Mouse (Mus musculus): Measurements from ENCODE around the gene Phb.

Gene Phb

DNA sequence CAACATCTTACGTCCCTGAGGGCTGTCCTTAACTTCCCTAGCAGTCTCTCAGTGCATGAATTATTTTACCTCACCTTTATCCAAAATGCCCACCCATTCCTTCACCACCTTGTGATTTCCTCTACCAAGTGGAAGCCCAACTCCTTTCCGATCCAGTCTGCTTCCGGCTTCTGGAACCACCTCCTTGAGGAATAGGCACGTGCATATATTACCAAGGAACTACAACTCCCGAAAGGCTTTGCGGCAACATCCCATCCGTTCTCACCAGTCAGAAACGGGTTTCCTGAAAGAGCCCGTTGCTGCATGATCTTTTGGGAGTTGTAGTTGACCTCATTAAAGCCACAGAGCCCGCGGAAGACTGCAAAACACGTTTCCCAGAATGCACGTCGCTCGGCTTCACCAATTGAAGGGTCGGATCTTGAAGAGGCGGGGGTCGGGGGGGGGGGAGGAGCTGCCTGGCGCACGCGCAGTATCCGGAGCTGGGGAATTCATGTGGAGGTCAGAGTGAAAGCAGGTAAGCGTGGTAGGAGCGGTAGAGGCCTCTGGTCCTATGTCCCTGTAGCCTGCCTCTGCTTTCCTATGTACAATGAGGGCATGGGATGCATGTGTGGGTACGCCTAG is at the start of gene Phb:
TSS of gene Phb (plus strand) at position 429 of the 621 bp plus-strand sequence.
- peak; percentile 95 for DNase-seq (ENCODE audit: low spot score)

DNA sequence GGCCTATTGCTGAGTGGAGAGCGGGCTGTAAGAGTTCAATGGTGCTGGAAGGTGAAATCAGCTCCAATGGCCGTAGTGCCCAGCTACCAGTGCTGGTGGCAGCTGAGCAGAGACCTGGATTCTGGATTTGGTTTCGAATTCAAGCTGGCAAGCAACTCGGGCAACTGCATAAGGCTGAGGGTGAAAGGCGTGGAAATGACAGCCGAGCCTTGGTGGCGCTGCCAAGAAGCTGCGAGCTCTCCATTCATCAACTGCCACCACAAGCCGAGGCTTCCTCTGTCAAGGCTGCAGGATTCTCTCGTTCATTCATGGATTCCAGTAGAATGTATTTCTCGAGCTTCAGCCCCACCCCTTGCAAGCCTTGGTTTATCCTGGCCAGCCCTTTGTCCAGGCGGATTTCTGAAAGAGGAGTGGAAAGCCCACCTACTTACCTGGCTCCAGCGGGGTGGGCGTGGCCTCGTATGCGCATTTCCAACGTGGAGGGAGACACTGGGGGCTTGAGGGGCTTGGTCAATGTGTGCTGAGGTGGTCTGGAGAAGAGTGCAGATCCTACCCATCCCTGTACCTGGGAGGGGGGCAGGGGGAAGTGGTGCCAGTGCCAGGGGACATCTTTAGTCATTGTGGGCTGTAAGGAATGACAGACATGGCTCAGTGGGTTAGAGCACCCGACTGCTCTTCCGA is 48.8 kb upstream of the Phb start:
- no peak for DNase-seq (ENCODE audit: low spot score)

DNA sequence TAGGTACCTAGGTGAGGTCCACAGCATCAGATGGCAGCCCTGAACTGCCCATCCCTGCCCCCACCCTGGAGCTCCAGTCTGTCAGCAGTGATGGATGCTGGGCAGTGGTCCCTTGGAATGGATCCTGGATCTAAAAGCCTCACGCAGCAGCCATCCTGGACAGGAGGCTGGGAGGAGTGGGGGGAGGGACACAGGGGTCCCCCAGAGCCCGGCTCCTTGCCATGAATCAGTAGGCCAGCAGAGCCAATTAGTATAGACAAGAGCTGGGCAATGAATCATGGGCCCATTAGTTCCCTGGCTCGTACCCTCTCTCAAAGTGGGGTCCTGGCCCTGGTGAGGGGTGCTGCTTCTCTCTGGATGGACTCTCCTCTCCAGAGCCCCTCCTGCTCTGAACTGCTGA is 47.7 kb upstream of the Phb start:
- no peak for DNase-seq (ENCODE audit: low spot score)

DNA sequence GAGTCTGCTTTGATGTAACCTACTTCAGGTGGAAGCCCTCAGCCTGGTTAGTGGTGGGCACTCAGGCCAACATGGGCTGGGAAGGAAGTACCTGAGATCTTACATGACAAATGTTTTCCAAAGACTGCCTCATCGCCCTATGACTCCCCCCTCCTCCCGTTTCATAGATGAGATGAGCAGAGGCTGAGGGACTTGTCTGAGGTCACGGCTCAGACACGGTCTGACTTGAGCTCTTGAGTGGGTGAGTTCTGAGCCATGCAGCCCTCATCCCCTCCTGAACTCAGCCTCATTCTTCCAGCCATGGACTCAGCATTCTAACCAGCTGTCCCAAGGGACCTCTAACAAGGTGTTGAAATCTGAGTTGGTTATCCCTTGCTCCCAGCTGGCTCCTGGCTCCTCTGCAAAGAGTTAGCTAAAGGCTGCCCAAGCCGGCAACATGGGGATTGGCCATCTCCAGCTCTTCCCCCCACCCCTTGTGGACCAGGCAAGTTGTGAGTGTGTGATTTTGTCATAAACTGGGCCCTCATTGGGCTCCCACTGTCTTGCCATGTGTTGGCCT is 46.8 kb upstream of the Phb start:
- DNase-seq (ENCODE audit: low spot score) = no peak

DNA sequence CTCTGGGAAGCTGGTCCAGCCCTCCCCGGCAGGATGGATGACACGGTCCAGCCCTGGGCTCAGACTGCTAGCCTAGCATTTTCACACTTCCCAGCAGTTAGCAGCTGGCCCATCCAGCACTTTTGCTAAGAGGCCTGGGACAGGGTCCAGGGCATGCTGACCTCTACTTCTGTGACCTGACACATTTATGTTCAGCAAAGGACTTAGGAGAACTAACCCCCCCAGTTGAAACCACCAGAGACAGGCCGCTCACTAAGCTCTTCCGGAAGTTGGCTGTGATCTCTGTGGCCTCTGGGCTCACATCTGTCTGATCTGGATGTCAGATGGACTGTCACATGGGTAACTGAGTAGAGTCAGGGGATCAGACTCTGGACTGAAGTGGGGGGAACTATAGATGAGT is 45.7 kb upstream of the Phb start:
- no peak for DNase-seq (ENCODE audit: low spot score)

DNA sequence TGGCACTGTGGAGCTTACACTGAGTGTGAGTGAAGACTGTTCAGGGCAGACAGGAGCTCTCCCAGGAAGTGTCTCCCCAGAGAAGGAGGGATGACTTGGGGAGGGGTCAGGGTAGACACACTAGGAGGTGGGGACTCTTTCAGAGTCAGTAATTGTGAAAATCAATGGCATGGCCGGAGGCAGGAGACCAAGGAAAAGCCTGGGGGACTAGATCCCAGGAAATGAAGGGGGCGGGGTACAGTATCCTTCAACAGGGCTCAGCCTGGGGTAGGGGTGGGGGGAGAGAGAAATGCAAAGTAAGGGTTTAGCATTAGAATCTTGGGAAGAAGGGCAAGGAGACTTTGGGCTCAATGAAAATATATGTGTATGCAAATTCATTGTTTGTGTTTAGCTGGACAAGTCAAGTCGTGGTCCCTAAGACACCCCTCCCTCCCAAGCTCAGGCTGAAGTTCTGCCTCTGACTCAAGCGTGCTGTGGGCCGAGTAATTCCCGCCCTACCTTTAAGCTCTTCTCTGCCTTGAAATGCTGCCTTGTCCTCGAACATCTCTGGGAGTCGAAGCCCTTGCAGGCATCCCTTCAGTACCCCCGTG is 45.1 kb upstream of the Phb start:
- no peak for DNase-seq (ENCODE audit: low spot score)

DNA sequence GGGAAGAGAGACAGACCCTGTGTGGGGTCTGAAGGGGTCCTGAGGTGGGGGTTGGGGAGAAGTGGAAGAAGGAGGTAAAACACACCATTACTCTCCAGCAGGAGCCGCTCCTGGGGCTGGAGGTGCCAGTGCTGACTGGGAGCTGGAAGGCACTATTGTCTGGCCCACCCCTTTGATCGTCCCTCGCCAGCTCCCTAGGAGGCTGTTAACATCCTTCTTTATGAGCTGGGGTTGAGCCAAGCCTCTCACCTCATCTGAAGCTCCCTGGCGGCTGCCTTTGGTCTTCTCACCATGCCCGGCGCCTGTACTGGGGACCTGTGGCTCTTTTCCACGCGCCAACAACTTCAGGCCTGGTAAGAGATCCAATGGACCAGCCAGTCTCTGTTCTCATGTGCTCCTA is 44.3 kb upstream of the Phb start:
- no peak for DNase-seq (ENCODE audit: low spot score)

DNA sequence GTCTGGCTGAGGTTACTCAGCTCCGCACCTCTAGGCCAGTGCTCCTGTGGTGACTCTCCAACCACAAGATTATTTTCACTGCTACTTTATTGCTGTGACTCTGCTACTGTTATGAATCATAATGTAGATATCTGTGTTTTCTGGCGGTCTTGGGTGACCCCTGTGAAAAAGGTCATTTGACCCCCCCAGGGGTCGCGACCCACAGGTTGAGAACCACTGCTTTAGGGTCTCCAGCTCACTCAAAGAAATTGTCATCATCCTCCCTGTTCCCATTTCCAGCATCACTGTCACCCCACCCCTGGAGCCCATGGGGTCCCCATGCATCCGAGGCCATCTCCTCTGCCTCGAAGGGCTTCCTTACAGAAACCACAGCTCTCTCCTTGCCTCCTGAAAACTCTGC is 36.2 kb upstream of the Phb start:
- DNase-seq (ENCODE audit: low spot score) = no peak

DNA sequence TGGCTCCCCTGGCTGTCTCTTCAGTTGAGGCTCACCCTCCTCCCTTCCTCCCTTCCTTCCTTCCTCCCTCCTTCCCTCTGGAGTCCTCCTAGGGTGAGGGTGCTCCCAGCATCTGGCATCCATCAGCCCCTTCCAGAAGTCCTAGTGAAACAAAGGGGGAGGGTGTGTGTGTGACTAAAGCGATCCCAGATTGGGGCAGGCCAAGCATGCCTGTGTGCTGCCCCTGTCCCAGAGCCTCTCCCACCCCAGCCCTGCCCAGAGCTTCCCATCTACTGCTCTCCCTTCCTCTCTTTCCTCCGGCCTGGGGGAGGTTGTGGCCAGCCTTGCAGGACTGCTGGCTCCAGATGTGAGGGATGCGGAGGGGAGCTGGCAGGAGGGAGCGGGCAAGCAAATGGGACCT is 35.5 kb upstream of the Phb start:
- no peak for DNase-seq (ENCODE audit: low spot score)

DNA sequence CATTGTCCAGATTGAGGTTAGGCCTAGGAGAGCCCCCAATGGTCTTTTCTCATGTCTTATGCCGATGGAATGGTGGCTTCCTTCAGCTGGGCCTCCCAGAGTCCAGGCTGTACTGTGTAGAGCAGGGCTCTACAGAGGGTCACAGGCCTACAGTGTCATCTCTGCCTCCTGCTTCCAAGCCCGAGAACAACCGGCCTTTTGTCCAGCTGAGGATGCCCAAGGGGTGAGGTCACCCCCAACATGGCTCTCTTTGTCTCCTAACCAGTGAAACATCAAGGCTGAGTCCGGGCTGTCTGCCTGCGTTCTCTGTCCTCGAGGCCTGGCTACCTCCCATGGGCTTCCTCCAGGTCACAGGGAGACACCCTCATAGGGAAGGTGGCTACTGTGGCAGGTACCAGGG is 34.3 kb upstream of the Phb start:
- DNase-seq (ENCODE audit: low spot score) = no peak

DNA sequence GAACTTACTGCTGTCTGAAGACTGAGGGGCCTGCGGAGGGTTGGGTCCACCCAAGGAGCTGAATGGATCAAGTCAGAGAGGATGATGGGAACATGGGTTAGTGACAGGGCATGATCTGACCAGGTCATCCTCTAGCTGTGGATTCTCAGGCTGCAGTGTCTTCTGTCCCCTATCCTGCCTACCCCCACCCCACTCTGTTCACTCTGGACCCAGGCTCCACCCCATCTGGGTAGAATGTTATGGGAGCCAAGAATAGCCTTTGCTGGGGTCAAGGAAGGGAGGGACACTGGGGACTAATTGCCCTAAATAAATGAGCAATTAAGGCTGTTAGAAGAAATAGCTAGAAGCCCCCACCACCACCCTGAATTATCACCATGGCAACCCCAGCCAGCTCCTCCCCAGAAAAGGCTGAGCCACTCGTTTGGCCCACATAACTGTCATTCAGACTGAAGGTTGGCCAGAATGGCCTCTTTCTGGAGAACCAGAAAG is 33.2 kb upstream of the Phb start:
- DNase-seq (ENCODE audit: low spot score) = no peak

DNA sequence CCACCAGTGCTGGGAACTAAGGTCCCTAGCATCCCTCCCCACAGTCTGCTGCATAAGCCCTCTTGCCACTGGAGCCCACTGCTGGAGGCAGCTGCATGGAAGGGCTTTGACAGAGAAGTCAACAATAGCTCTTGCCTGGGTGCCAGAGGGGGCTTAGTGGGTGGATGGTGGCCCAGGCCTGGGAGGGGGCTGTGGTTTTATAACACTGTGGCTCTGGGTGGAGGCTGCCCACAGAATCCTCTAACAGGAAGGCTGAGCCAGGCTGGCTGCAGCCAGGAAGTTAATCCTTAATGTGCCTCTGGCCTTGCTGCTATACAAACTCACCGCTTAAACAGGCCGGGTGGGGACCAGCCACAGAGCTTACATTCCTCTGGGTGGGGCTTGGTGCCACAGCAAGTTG is 31.7 kb upstream of the Phb start:
- no peak for DNase-seq (ENCODE audit: low spot score)

DNA sequence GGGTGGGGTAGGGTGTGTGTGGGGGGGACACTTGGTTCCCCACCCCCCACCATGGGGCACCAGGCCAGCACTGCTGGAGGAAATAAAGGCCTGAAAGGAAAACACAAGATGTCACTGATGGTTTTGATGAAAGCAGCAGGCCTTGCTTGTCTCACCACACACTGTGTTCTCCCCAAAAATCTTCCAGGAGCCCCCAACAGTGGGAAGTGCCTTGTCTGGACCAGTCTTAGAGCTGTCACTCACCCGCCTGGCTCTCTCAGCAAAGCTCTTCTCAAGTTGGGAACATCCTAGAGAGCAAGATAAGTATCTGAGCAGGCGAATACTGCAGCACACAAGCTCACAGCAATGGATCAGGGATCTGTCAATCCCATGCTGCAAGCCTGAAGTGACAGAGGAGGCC is 26.0 kb upstream of the Phb start:
- DNase-seq (ENCODE audit: low spot score) = no peak

DNA sequence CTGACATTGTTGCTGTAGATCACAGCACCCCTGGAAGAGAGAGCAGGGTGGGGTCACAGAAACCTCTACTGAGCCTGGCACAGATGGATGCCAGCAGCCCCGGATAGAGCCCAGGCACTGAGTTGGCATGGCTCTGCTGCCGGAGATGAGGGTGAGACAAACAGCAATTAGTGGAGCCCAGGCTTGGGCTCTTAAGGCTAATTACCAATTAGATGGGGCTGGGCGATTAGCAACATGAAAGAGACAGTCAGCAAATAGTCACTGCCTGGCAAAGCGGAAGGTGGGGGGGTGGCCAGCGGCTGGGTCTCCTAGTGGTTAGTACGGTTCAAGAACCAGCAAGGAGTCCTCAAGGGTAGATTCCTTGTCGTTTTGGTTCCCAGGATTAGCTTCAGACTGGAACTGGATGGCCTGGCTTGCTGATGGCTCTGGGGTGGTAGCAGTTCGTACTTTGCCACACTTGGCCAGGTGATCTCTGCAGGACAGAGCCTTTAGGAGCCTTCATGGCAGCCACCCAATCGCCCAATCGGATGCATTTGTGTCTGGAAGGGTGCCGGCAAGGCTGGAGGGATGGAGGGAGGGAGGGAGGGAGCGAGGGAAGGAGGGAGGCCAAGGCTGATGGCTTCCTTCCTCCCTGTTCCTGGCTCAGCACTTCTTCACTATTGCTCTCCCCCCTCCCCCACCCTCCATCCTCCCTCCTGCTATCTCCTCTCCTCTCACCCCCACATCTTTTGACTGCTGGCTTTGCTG is 24.1 kb upstream of the Phb start:
- DNase-seq (ENCODE audit: low spot score) = no peak

DNA sequence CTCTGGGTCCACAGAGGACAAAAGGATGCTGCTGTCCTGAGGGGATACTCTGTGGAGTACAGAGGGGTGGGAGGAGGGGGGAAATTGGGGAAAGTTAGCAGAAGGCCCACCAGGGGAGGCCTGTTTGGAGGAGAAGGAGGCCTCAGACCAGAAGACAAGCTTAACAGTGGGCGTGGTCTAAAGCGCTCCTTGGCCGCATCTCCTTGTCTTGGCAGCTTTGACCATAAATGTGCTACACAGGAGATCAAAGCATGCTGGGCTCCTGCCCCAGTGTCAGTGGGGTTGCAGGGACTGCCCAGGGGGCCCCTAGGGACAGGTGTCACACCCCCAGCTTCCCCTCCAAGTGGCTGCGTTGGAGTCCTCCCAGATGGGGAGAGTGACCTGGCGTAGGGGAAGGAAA is 22.9 kb upstream of the Phb start:
- DNase-seq (ENCODE audit: low spot score) = no peak

DNA sequence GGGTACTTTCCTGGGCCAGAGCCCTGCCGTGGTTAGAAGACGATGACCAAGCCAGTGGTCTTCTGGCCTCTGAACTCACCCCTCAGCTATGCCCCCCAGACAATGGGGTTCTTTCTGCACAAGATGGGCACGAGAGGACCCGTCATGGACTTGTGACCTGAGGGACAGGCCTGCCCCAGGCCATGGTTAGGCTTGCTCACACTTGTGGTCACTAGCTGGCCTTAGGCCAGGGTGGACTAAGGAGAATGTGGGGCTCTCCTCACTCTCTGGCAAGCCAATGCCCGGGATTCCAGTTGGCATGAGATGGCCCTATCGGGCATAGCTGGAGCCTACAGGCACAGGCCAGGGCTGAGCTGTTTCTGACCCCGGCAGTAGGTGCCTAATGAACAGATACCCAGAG is 22.4 kb upstream of the Phb start:
- no peak for DNase-seq (ENCODE audit: low spot score)

DNA sequence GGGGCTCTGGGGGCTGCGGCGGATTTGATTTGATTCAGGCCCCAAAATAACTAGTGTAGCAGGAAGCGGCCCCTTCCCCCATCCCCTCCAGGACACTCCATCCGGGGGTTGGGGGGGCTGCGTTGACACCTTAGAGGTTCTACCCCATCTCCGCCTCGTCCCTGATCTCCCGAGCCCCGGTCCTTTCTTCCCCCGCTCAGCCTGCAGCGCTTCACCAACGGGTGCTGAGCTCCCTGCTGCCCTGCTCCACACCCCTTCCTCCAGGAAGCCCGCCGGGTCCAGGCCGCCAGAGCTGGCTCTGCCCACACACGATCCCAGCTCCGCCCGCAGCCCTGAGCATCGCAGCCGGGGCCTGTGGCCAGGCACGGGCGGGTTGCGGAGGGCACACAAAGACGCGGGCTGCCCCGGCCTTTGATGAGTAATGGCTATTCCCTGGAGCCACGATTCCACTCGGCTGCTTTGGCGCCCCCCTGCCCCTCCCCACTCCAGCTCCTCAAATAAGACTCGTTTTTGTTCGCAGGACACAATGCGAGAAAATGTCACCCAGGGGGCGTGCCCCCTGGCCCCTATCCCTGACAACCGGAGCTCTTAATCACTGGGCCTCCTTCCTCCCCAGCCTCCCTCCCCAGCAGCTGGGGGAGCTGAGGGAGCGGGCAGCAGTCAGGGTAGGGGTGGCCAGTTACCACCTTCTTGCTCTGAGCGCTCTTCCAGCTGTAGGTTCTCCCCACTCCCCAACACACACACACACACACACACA is 21.2 kb upstream of the Phb start:
- no peak for DNase-seq (ENCODE audit: low spot score)

DNA sequence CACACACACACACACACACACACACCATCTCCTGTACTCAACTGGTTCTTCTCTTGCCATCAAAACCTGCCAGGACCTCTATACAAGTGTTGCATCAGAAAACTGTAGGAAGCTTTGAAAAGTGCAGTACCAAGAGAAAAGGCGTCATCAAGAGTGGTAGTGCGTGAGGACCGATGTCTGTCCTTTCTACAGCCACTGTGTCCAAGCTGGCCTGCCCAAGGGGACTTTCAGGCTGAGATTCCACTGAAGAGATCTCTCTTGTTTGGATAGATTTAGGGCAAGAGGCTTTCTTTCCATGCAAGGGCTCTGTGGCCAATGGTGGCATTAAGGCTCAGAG is 20.6 kb upstream of the Phb start:
- DNase-seq (ENCODE audit: low spot score) = no peak

DNA sequence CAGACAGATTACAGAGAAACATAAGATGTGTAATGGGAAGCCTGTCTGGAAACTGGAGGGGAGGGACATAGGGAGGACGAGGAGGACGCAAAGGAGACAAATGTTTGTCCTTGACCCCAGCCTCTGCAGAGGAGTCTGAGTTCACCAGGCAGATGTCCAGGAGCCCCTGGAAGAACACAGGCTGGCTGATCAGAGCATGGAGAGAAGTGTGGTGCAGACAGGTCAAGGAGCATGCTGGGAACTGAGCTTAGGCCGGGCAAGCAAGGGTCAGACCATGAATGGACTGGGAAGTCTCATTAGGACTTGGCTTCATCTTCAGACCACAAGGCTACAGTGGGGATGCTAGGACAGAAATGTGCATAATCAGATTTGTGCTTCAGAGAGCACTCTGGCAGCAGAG is 19.0 kb upstream of the Phb start:
- DNase-seq (ENCODE audit: low spot score) = no peak

DNA sequence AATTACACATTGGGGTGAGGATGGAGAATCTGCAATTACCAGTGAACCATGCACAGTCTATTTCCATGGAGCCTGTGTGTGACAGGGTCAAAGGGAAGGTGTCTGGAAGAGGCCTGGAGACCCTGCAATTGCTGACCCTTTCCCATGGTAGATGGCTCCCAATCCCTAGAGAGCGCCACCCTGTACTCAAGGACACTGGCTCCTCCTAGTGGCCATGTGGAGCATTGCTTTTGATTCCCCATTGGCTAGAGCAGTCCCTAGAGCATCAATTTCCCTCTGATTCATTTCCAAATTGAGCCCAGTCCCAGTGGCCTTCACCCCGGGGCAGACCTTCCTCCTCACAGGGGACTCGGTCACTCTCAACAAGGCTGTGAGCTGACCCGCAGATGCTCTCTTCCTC is 17.9 kb upstream of the Phb start:
- DNase-seq (ENCODE audit: low spot score) = peak; percentile 54

DNA sequence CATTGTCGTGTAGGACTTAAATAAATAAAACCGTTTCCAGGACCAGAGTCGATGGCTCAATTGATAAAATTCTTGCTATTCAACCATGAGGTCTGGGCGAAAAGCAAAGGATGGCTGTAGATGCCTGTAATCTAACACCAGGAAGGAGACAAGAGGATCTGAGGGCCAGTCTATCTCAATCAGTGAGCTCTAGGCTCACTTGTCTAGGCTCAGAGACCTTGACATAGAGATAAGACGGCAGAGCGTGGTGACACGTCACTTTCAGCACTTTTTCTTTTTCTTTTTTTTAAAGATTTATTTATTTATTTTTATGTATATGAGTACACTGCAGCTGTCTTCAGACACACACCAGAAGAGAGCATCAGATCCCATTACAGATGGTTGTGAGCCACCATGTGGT is 17.2 kb upstream of the Phb start:
- DNase-seq (ENCODE audit: low spot score) = no peak

DNA sequence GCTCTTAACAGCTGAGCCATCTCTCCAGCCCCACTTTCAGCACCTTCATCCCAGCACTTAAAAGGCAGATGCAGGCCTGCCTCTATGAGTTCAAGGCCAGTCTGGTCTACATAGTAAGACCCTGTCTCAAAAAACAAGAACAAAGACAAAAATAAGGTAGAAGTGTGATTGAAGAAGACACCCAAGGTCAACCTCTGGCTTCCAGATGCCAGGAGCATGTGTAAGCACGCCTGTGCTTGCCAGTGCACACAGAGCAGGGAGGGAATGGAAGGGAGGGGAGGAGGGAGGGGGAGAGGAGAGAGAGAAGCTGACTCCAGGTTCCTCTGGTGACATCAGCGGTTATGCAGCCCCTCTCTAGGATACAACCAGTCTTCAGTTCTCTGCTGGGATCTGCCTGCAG is 16.8 kb upstream of the Phb start:
- DNase-seq (ENCODE audit: low spot score) = no peak
